ENCODE assay signal across 9 mouse cellular contexts in the genomic region with DNA sequence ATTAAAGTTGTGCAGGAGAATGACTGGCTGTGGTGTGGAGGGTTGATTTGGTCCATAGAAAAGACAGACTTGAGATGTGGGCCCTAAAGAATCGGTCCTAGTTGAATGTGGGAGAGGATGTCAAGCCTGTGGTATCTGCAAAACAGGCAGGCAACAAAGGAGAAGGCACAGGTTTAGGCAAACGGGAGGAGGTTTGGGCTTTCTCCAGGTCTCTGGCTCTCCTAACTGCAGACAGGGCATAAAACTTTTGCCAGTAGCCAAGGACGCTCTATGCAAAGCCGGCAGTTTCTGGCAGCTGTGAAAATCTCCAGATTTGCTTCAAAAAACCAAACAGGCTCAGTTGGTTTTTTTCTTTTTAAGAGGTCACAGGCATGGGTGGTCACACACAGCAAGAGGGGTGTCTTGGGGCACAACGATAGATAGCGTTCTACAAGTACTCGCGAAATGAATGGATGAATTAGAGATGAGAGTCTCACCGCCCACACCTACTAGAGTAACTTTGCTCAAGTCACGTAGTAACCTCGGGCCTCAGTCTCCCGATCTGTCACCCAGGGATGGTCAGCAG. TPM values are rescaled to one million over a fixed set of nuclear protein-coding genes. Genes with fewer than 3 reads are reported as not detected.
A peak's percentile ranks its signal among the peaks of the same experiment; 100 is the strongest.
DNase-seq lines count a peak whose midpoint lies in the region; ATAC-seq and TF ChIP-seq lines count a peak whose summit lies in the region.
"Had no signal": no experiment of that assay in that cellular context is flagged by ENCODE, and none has a peak within 500 bp of the region (broad histone marks: within the 10 kb centered on the region; RNA-seq: fewer than 3 reads in every experiment).

No protein-coding gene starts in this region.

- ATAC-seq in lung, embryonic 14.5 days (ENCODE audit: insufficient read depth): no peak
- peak; percentile 2; the same call in 1 of the 2 replicates for ATAC-seq in forebrain, embryonic 15.5 days (replicated peaks)
- no peak for ATAC-seq in limb, embryonic 14.5 days (ENCODE audit: low FRiP score, low read depth)
- no peak for ATAC-seq in stomach, embryonic 14.5 days (ENCODE audit: insufficient number of reproducible peaks, insufficient read depth, low FRiP score, low read depth)
- ATAC-seq in granulocyte monocyte progenitor cell, adult 5-6 weeks (replicated peaks; ENCODE audit: poor library complexity, severe bottlenecking): no peak

- H3K4me2 ChIP-seq in lung, embryonic 14.5 days: peak overlapping the region; percentile 93
- peak overlapping the region; percentile 97 for H3K4me2 ChIP-seq in forebrain, embryonic 15.5 days (replicated peaks)
- peak overlapping the region; percentile 84 for H3K4me2 ChIP-seq in limb, embryonic 14.5 days (replicated peaks; ENCODE audit: low read depth, low read length, severe bottlenecking)
- peak overlapping the region; percentile 93 for H3K4me2 ChIP-seq in stomach, embryonic 14.5 days (replicated peaks; ENCODE audit: low read depth, low read length)

- peak overlapping the region; percentile 69; the same call in 1 of the 2 replicates for H3K9ac ChIP-seq in lung, embryonic 14.5 days
- peak overlapping the region; percentile 55; the same call in 1 of the 2 replicates for H3K9ac ChIP-seq in forebrain, embryonic 15.5 days (replicated peaks)
- peak overlapping the region; percentile 86 for H3K9ac ChIP-seq in limb, embryonic 14.5 days (ENCODE audit: low read depth, low read length, severe bottlenecking)
- H3K9ac ChIP-seq in stomach, embryonic 14.5 days (replicated peaks; ENCODE audit: low read depth, low read length): peak overlapping the region; percentile 53; the same call in 1 of the 2 replicates

- H3K9me3 ChIP-seq in lung, embryonic 14.5 days (ENCODE audit: low read depth, low read length): no peaks in the 10 kb centered on the region
- H3K9me3 ChIP-seq in forebrain, embryonic 15.5 days: no peaks in the 10 kb centered on the region
- no peaks in the 10 kb centered on the region for H3K9me3 ChIP-seq in limb, embryonic 14.5 days (ENCODE audit: control insufficient read depth, low read length)
- no peaks in the 10 kb centered on the region for H3K9me3 ChIP-seq in stomach, embryonic 14.5 days (ENCODE audit: control insufficient read depth, low read depth, low read length)

- TF ChIP-seq POLR2A in limb, embryonic 14.5 days (IDR thresholded peaks at IDR 0.05; ENCODE audit: borderline replicate concordance, extremely low read depth, insufficient read depth, insufficient read length): no peak

- H3K36me3 ChIP-seq in lung, embryonic 14.5 days (ENCODE audit: insufficient read depth): no peaks in the 10 kb centered on the region
- H3K36me3 ChIP-seq in forebrain, embryonic 15.5 days: no peaks in the 10 kb centered on the region
- no peaks in the 10 kb centered on the region for H3K36me3 ChIP-seq in limb, embryonic 14.5 days (ENCODE audit: control insufficient read depth, insufficient read depth, low read length)
- H3K36me3 ChIP-seq in stomach, embryonic 14.5 days (ENCODE audit: control insufficient read depth, insufficient read depth, low read length): no peaks in the 10 kb centered on the region

- H3K27ac ChIP-seq in lung, embryonic 14.5 days (ENCODE audit: low read depth): no peak overlapping the region
- peak overlapping the region; percentile 74 for H3K27ac ChIP-seq in forebrain, embryonic 15.5 days (replicated peaks)
- H3K27ac ChIP-seq in limb, embryonic 14.5 days (replicated peaks; ENCODE audit: low read depth, low read length): peak overlapping the region; percentile 81; the same call in 1 of the 2 replicates
- H3K27ac ChIP-seq in stomach, embryonic 14.5 days (ENCODE audit: low read length): no peak overlapping the region

- peak; percentile 18 for DNase-seq in lung, embryonic 14.5 days
- no peak for DNase-seq in lung, postnatal 36 days
- no peak for DNase-seq in limb, embryonic 14.5 days (ENCODE audit: low spot score)
- DNase-seq in cerebellum, adult 8-10 months: no peak
- DNase-seq: layer of hippocampus, postnatal 36 days; right cerebral cortex, adult 18-20 months had no signal

- no peak for TF ChIP-seq CTCF in lung, embryonic 14.5 days (IDR thresholded peaks at IDR 0.05; ENCODE audit: low read depth)

- peaks cover 16% of the 10 kb centered on the region; the same call in 1 of the 2 replicates for H3K27me3 ChIP-seq in lung, embryonic 14.5 days (ENCODE audit: insufficient read depth, low read length)
- H3K27me3 ChIP-seq in forebrain, embryonic 15.5 days: peaks cover 4% of the 10 kb centered on the region; the same call in 1 of the 2 replicates
- no peaks in the 10 kb centered on the region for H3K27me3 ChIP-seq in limb, embryonic 14.5 days (ENCODE audit: control insufficient read depth, insufficient read depth, low read length)
- no peaks in the 10 kb centered on the region for H3K27me3 ChIP-seq in stomach, embryonic 14.5 days (ENCODE audit: control insufficient read depth, insufficient read depth, low read length)

- 0 out of 2 replicates have a peak, but pooled peaks cover 4% of the 10 kb centered on the region for H3K4me1 ChIP-seq in lung, embryonic 14.5 days (ENCODE audit: insufficient read depth)
- peaks cover 38% of the 10 kb centered on the region for H3K4me1 ChIP-seq in forebrain, embryonic 15.5 days
- peaks cover 46% of the 10 kb centered on the region for H3K4me1 ChIP-seq in limb, embryonic 14.5 days (ENCODE audit: control insufficient read depth, insufficient read depth, low read length)
- peaks cover 5% of the 10 kb centered on the region; the same call in 1 of the 2 replicates for H3K4me1 ChIP-seq in stomach, embryonic 14.5 days (ENCODE audit: control insufficient read depth, insufficient read depth, low read length)

- H3K4me3 ChIP-seq in lung, embryonic 14.5 days (ENCODE audit: low read depth, low read length): peak overlapping the region; percentile 69
- peak overlapping the region; percentile 60 for H3K4me3 ChIP-seq in forebrain, embryonic 15.5 days
- H3K4me3 ChIP-seq in limb, embryonic 14.5 days (replicated peaks; ENCODE audit: low read length): peak overlapping the region; percentile 71
- peak overlapping the region; percentile 65 for H3K4me3 ChIP-seq in stomach, embryonic 14.5 days (ENCODE audit: low read depth, low read length)

- 18% methylated on average over 12 of the region's 12 CpGs for WGBS in lung, embryonic 14.5 days
- WGBS in forebrain, embryonic 15.5 days: 10% methylated on average over 12 of the region's 12 CpGs
- WGBS in limb, embryonic 14.5 days: 17% methylated on average over 12 of the region's 12 CpGs
- whole genome bisulfite sequencing in stomach, embryonic 14.5 days: 14% methylated on average over 12 of the region's 12 CpGs

RNA-seq across cellular contexts. Expression of gene Plce1, which starts 0.7 kb away (rescaled TPM):
- polyA plus RNA-seq in lung, embryonic 14.5 days (2014; fragmentation: Nextera tagmentation; extraction: Ambion mirVana): 3.8 and 4.5 TPM in 2 replicates
- 4.4 and 5.4 TPM in 2 replicates for polyA plus RNA-seq in forebrain, embryonic 15.5 days (2015; fragmentation: Nextera tagmentation; extraction: Ambion mirVana)
- polyA plus RNA-seq in limb, embryonic 14.5 days (2012; rRNA removed): 10.8 and 12.6 TPM in 2 replicates
- polyA plus RNA-seq in limb, embryonic 14.5 days (2014; fragmentation: Nextera tagmentation; extraction: Ambion mirVana): 13.3 and 13.4 TPM in 2 replicates
- 9.2 and 12.2 TPM in 2 replicates for polyA plus RNA-seq in stomach, embryonic 14.5 days (2014; fragmentation: Nextera tagmentation; extraction: Ambion mirVana)
- not detected in 2 replicates for total RNA-seq in granulocyte monocyte progenitor cell, adult 5-6 weeks (2014; fragmentation: Nextera tagmentation)
- total RNA-seq in granulocyte monocyte progenitor cell, adult 5-6 weeks (2017): not detected in 2 replicates

Comparison
In these comparisons a context has a peak if more than half of its experiments do, and no peak if none do; other contexts are left out.
1. H3K27ac ChIP-seq: peak in forebrain, embryonic 15.5 days (single experiment) and limb, embryonic 14.5 days (single experiment); none in lung, embryonic 14.5 days (single experiment) and stomach, embryonic 14.5 days (single experiment).
2. Peak in every context shown above with its lines, with median percentiles within 50 percentile points of each other: H3K4me2 ChIP-seq, H3K4me3 ChIP-seq and H3K9ac ChIP-seq.